Mouse (Mus musculus) hindbrain, postnatal 0 days (tissue): ENCODE measurements around the gene Cop1. TPM values are rescaled to one million over a fixed set of nuclear protein-coding genes. Genes with fewer than 3 reads are reported as not detected.

Experiments
- ATAC-seq: fragments of 200-750 bp; cut with Nextera tagmentation; 2 replicates; pipeline ENCODE4 v1.8.0; 2017; ENCODE audit warnings: mild to moderate bottlenecking, moderate TSS enrichment, moderate library complexity
- DNase-seq: peaks from one replicate; pipeline ENCODE4 v3.0.0-alpha.2; 2015; ENCODE audit warnings: low spot score
- H3K27ac ChIP-seq: fragments of 300-500 bp; sonication (generic); 2 replicates; pipeline ENCODE4 v1.5.1; 2014; ENCODE audit warnings: mild to moderate bottlenecking
- H3K27me3 ChIP-seq: fragments of 300-500 bp; sonication (generic); 2 replicates; pipeline ENCODE4 v1.6.1; 2014; ENCODE audit warnings: low read length, mixed read lengths; ENCODE audit not compliant: insufficient read depth
- H3K36me3 ChIP-seq: fragments of 300-500 bp; sonication (generic); 2 replicates; pipeline ENCODE4 v1.6.1; 2014; ENCODE audit warnings: low read length, mixed read lengths; ENCODE audit not compliant: insufficient read depth
- H3K4me1 ChIP-seq: fragments of 300-500 bp; sonication (generic); 2 replicates; pipeline ENCODE4 v1.6.1; 2014; ENCODE audit warnings: antibody characterized with exemption, low read length, mixed read lengths; ENCODE audit not compliant: insufficient read depth
- H3K4me2 ChIP-seq: fragments of 300-500 bp; sonication (generic); 2 replicates; pipeline ENCODE4 v1.6.1; 2014; ENCODE audit warnings: low read depth, mild to moderate bottlenecking, low read length, moderate library complexity, mixed read lengths
- H3K4me3 ChIP-seq: fragments of 300-500 bp; sonication (generic); 2 replicates; pipeline ENCODE4 v1.5.1; 2014; ENCODE audit warnings: low read length
- H3K9ac ChIP-seq: fragments of 300-500 bp; sonication (generic); replicated peaks from 2 replicates; pipeline ENCODE4 v1.6.1; 2014; ENCODE audit warnings: mild to moderate bottlenecking, low read length, moderate library complexity, mixed read lengths
- H3K9me3 ChIP-seq: fragments of 300-500 bp; sonication (generic); 2 replicates; pipeline ENCODE4 v1.6.1; 2016; ENCODE audit warnings: low read length, mixed read lengths
- CTCF ChIP-seq: IDR thresholded peaks from 2 replicates; pipeline ENCODE4 v1.5.1; 2016; ENCODE audit warnings: antibody characterized with exemption, control low read depth, low read depth
- WGBS: fragments of 180-500 bp; shearing (Covaris S2); extraction: QIAGEN DNeasy Blood & Tissue Kit; methylation state at CpG from one replicate; pipeline ENCODE4 v1.1.7; 2014; 5-methylcytosine and 5-hydroxymethylcytosine counted together
- polyA plus RNA-seq: library from polyadenylated mRNA; unstranded; fragments of >200 nt; fragmentation: Nextera tagmentation; extraction: Ambion mirVana; gene quantifications from 2 replicates; pipeline ENCODE4 v1.2.1, GENCODE M21; 2015
- total RNA-seq: library from RNA; depleted of rRNA; stranded (reverse); fragments of >200 nt; gene quantifications from 2 replicates; pipeline ENCODE4 v1.2.3, GENCODE M21; 2014

Gene Cop1
- total and polyA plus RNA-seq, 2 experiments from 2014 or later, result 71.0 to 101 TPM

GRCm38 (mm10) chr1:159334157-159334556 lies 102.0 kb downstream of the Cop1 start:
- no peak for TF ChIP-seq CTCF
- Histone ChIP-seq H3K4me2 (no peak overlapping the region), H3K4me3 (no peak overlapping the region), H3K27me3 (no peaks in the 10 kb centered on the region), H3K4me1 (no peaks in the 10 kb centered on the region), H3K9me3 (no peaks in the 10 kb centered on the region), H3K27ac (no peak overlapping the region), H3K36me3 (peaks cover 20% of the 10 kb centered on the region; the same call in 1 of the 2 replicates), H3K9ac (no peak overlapping the region)
- no peak for ATAC-seq
- 81% methylated on average over 4 of the region's 4 CpGs for WGBS
- no peak for DNase-seq

DNA sequence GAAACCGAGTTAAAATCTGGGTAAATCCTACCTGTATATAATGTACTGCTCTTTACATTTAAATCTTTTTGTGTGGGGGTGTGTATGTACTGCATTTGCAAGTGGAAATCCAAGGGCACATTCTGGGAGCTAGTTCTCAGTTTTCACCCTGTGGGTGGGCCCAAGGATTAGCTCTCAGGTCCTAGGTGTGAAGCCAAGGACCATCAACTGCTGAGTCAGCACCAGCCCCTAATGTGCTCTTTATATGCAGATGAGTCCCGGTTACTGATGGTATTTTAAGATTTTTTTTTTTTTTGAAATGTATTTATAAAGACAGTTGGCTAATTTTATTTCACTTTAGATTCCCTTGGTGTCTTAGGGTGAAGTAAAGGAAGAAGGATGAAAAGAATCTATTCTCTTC lies 110.2 kb downstream of the Cop1 start:
- Histone ChIP-seq H3K9me3 (no peaks in the 10 kb centered on the region), H3K27ac (no peak overlapping the region), H3K4me3 (no peak overlapping the region), H3K36me3 (peaks cover 7% of the 10 kb centered on the region; the same call in 1 of the 2 replicates), H3K4me2 (no peak overlapping the region), H3K4me1 (no peaks in the 10 kb centered on the region), H3K27me3 (no peaks in the 10 kb centered on the region), H3K9ac (no peak overlapping the region)
- ATAC-seq (no peak), DNase-seq (no peak)
- TF ChIP-seq CTCF, result no peak
- 65% methylated on average over 2 of the region's 2 CpGs for WGBS

DNA sequence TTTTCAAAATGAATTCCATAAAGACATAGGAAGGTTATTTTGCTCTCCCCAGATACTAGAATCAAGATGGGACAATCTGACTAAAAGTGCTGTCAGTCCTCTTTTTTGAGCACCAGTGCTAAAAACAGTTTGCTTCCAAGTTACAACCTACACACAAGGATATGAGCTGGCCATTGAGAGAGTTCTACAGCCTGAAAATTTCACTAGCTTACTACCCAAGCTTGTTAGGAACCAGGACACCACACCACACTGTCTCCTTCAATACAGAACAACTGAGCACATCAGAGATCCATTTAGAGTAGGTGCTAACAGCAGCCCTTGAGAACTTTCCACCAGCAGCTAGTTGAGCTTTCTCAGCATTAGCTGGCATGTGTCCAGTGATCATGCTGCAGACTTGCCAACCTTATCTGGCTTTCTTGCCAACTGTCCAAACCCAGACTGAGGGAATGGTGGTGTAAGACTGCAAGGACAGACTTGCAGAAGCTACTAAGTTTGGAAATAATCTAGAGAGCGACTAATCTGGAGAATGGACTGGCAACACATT lies 123.0 kb downstream of the Cop1 start:
- no peaks in the 10 kb centered on the region for H3K27me3 ChIP-seq
- no peak for TF ChIP-seq CTCF
- H3K9me3 ChIP-seq, result no peaks in the 10 kb centered on the region
- H3K36me3 ChIP-seq, result no peaks in the 10 kb centered on the region
- no peak overlapping the region for H3K4me3 ChIP-seq
- H3K27ac ChIP-seq, result no peak overlapping the region
- H3K9ac ChIP-seq, result no peak overlapping the region
- ATAC-seq (no peak), DNase-seq (no peak)
- no peak overlapping the region for H3K4me2 ChIP-seq
- H3K4me1 ChIP-seq, result no peaks in the 10 kb centered on the region
- 97% methylated on average over 1 of the region's 1 CpGs for WGBS

- Histone ChIP-seq H3K4me3 (no peak overlapping the region), H3K9ac (no peak overlapping the region), H3K4me1 (no peaks in the 10 kb centered on the region), H3K27ac (no peak overlapping the region), H3K4me2 (no peak overlapping the region), H3K27me3 (no peaks in the 10 kb centered on the region), H3K36me3 (no peaks in the 10 kb centered on the region), H3K9me3 (no peaks in the 10 kb centered on the region)
- ATAC-seq (no peak), DNase-seq (no peak)
- TF ChIP-seq CTCF, result no peak
- 71% methylated on average over 5 of the region's 5 CpGs for WGBS
Measured at GRCm38 (mm10) chr1:159358713-159359112, 126.6 kb downstream of the Cop1 start.

DNA sequence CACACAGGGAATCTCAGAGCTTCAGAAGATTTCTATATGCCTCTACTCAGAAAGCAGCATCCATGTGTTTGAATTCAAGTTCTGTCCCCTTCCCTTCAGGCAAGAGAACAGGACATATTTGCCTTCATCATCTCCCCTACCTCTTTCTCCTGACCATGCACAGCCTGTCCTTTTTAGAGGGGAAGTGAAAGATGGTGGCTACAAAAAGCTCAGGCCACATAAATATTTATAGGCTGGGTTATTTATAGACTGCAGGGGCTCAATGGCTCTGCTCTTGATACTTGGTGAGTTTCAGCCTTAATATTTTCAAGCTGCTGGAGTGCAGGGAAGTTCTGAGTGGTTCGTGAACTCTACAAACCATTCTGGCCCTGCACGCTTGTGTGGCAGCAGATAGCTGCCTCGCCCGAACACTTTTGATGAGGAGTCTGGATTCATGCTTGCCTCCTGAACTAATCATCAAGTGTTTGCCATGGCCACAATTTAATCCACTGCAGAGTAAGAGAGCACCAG lies 139.8 kb downstream of the Cop1 start:
- no peaks in the 10 kb centered on the region for H3K9me3 ChIP-seq
- no peaks in the 10 kb centered on the region for H3K4me1 ChIP-seq
- H3K36me3 ChIP-seq, result no peaks in the 10 kb centered on the region
- no peak for TF ChIP-seq CTCF
- no peak for ATAC-seq
- no peak overlapping the region for H3K27ac ChIP-seq
- no peak overlapping the region for H3K9ac ChIP-seq
- no peaks in the 10 kb centered on the region for H3K27me3 ChIP-seq
- WGBS, result 89% methylated on average over 4 of the region's 4 CpGs
- H3K4me2 ChIP-seq, result no peak overlapping the region
- DNase-seq, result no peak
- no peak overlapping the region for H3K4me3 ChIP-seq

- 55% methylated on average over 1 of the region's 1 CpGs for WGBS
- Histone ChIP-seq H3K4me1 (no peaks in the 10 kb centered on the region), H3K27me3 (no peaks in the 10 kb centered on the region), H3K27ac (no peak overlapping the region), H3K9me3 (no peaks in the 10 kb centered on the region), H3K9ac (no peak overlapping the region), H3K4me3 (no peak overlapping the region), H3K4me2 (no peak overlapping the region), H3K36me3 (no peaks in the 10 kb centered on the region)
- no peak for TF ChIP-seq CTCF
- DNase-seq (no peak), ATAC-seq (no peak)
Measured at GRCm38 (mm10) chr1:159382218-159382617, 150.1 kb downstream of the Cop1 start.

DNA sequence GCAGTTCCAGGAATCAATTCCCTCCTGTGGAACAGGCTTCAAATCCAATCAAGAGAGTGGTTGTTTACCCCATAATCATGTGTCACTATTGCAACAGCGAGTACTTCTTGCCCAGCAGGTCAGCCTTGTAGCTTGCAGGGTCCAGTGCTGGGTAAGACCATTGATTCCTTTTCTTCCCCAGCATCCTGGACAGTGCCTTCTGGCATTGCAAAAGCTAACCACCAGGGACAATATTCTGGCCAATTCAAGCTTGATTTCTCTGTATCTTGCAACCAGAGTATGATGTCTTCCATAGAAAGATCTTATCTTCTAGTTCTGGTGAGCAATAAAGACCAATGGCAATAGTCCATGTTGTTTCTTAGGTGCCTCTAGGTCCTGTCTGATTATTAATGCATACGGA lies 150.8 kb downstream of the Cop1 start:
- TF ChIP-seq CTCF, result no peak
- no peak overlapping the region for H3K9ac ChIP-seq
- 89% methylated on average over 2 of the region's 2 CpGs for WGBS
- H3K27me3 ChIP-seq, result no peaks in the 10 kb centered on the region
- DNase-seq (no peak), ATAC-seq (no peak)
- no peak overlapping the region for H3K4me2 ChIP-seq
- H3K9me3 ChIP-seq, result no peaks in the 10 kb centered on the region
- no peak overlapping the region for H3K4me3 ChIP-seq
- no peaks in the 10 kb centered on the region for H3K36me3 ChIP-seq
- H3K4me1 ChIP-seq, result no peaks in the 10 kb centered on the region
- H3K27ac ChIP-seq, result no peak overlapping the region
